Mouse (Mus musculus) limb, embryonic 15.5 days (tissue): ENCODE measurements at regions not wholly inside any gene's neighbourhood (a gene's known extent, or its start where the extent isn't known, plus 50 kb on each side); places are given as distances from the start of the nearest gene placed in this dataset.

Experiments used
- ATAC-seq: fragments of 200-750 bp; cut with Nextera tagmentation; 2 replicates; pipeline ENCODE4 v1.8.0; 2017; ENCODE audit warnings: low read depth, moderate TSS enrichment; ENCODE audit not compliant: insufficient number of reproducible peaks, low FRiP score, low TSS enrichment
- H3K27ac ChIP-seq: fragments of 300-500 bp; sonication (generic); 2 replicates; pipeline ENCODE4 v1.5.1; 2015; ENCODE audit warnings: moderate library complexity, mild to moderate bottlenecking, inconsistent platforms
- H3K27me3 ChIP-seq: fragments of 300-500 bp; sonication (generic); 2 replicates; pipeline ENCODE4 v1.6.1; 2015; ENCODE audit warnings: inconsistent platforms
- H3K36me3 ChIP-seq: fragments of 300-500 bp; sonication (generic); 2 replicates; pipeline ENCODE4 v1.6.1; 2015; ENCODE audit warnings: inconsistent platforms
- H3K4me1 ChIP-seq: fragments of 300-500 bp; sonication (generic); 2 replicates; pipeline ENCODE4 v1.6.1; 2015; ENCODE audit warnings: inconsistent platforms
- H3K4me2 ChIP-seq: fragments of 300-500 bp; sonication (generic); 2 replicates; pipeline ENCODE4 v1.6.1; 2015; ENCODE audit warnings: mild to moderate bottlenecking, inconsistent platforms
- H3K4me3 ChIP-seq: fragments of 300-500 bp; sonication (generic); 2 replicates; pipeline ENCODE4 v1.5.1; 2015; ENCODE audit warnings: mild to moderate bottlenecking, inconsistent platforms
- H3K9ac ChIP-seq: fragments of 300-500 bp; sonication (generic); 2 replicates; pipeline ENCODE4 v1.6.1; 2015; ENCODE audit warnings: inconsistent platforms
- H3K9me3 ChIP-seq: fragments of 300-500 bp; sonication (generic); 2 replicates; pipeline ENCODE4 v1.6.1; 2016; ENCODE audit warnings: inconsistent platforms
- WGBS: fragments of 180-500 bp; shearing (Covaris S2); methylation state at CpG from one replicate; pipeline ENCODE4 v1.1.7; 2015; 5-methylcytosine and 5-hydroxymethylcytosine counted together

- no peak overlapping the region for H3K9ac ChIP-seq
- H3K4me2 ChIP-seq, result no peak overlapping the region
- H3K36me3 ChIP-seq, result no peaks in the 10 kb centered on the region
- peak overlapping the region; percentile 1; the same call in 1 of the 2 replicates for H3K27ac ChIP-seq
- no peaks in the 10 kb centered on the region for H3K27me3 ChIP-seq
- no peak for ATAC-seq
- 40% methylated on average over 17 of the region's 17 CpGs for WGBS
- peaks cover 29% of the 10 kb centered on the region for H3K4me1 ChIP-seq
- no peaks in the 10 kb centered on the region for H3K9me3 ChIP-seq
- H3K4me3 ChIP-seq, result no peak overlapping the region
These were observed 123.5 kb downstream of the Ly86 start for GRCm38 (mm10) chr13:37468304-37469178.

GRCm38 (mm10) chr13:37470230-37470907 is 125.4 kb downstream of the Ly86 start:
- 36% methylated on average over 11 of the region's 11 CpGs for WGBS
- no peaks in the 10 kb centered on the region for H3K9me3 ChIP-seq
- no peak overlapping the region for H3K9ac ChIP-seq
- no peaks in the 10 kb centered on the region for H3K27me3 ChIP-seq
- no peak overlapping the region for H3K4me2 ChIP-seq
- ATAC-seq, result no peak
- no peaks in the 10 kb centered on the region for H3K36me3 ChIP-seq
- peaks cover 29% of the 10 kb centered on the region for H3K4me1 ChIP-seq
- H3K4me3 ChIP-seq, result no peak overlapping the region
- peak overlapping the region; percentile 13; the same call in 1 of the 2 replicates for H3K27ac ChIP-seq

- no peaks in the 10 kb centered on the region for H3K36me3 ChIP-seq
- no peak overlapping the region for H3K27ac ChIP-seq
- peaks cover 39% of the 10 kb centered on the region for H3K4me1 ChIP-seq
- no peaks in the 10 kb centered on the region for H3K9me3 ChIP-seq
- no peak for ATAC-seq
- no peak overlapping the region for H3K4me2 ChIP-seq
- H3K4me3 ChIP-seq, result no peak overlapping the region
- no peak overlapping the region for H3K9ac ChIP-seq
- no peaks in the 10 kb centered on the region for H3K27me3 ChIP-seq
- WGBS, result 29% methylated on average over 1 of the region's 1 CpGs
These were observed 128.4 kb downstream of the Ly86 start for GRCm38 (mm10) chr13:37473359-37473758.

- Histone ChIP-seq H3K27me3 (no peaks in the 10 kb centered on the region), H3K36me3 (no peaks in the 10 kb centered on the region), H3K4me1 (peaks cover 29% of the 10 kb centered on the region), H3K4me2 (no peak overlapping the region), H3K9me3 (no peaks in the 10 kb centered on the region), H3K27ac (no peak overlapping the region), H3K4me3 (no peak overlapping the region), H3K9ac (no peak overlapping the region)
- ATAC-seq, result no peak
- 59% methylated on average over 3 of the region's 3 CpGs for WGBS
These were observed 130.8 kb downstream of the Ly86 start for GRCm38 (mm10) chr13:37475804-37476203.

- WGBS, result 59% methylated on average over 13 of the region's 13 CpGs
- Histone ChIP-seq H3K4me3 (no peak overlapping the region), H3K36me3 (no peaks in the 10 kb centered on the region), H3K9me3 (no peaks in the 10 kb centered on the region), H3K4me1 (peaks cover 30% of the 10 kb centered on the region), H3K9ac (no peak overlapping the region), H3K27me3 (no peaks in the 10 kb centered on the region), H3K4me2 (no peak overlapping the region), H3K27ac (peak overlapping the region; percentile 84; the same call in 1 of the 2 replicates)
- no peak for ATAC-seq
These were observed 131.4 kb downstream of the Ly86 start for GRCm38 (mm10) chr13:37476256-37477053.

GRCm38 (mm10) chr13:37477342-37477741 is 132.3 kb downstream of the Ly86 start:
- 15% methylated on average over 6 of the region's 6 CpGs for WGBS
- no peak for ATAC-seq
- H3K4me3 ChIP-seq, result peak overlapping the region; percentile 35
- H3K27me3 ChIP-seq, result no peaks in the 10 kb centered on the region
- peak overlapping the region; percentile 84 for H3K27ac ChIP-seq
- H3K4me2 ChIP-seq, result peak overlapping the region; percentile 59
- H3K36me3 ChIP-seq, result no peaks in the 10 kb centered on the region
- no peaks in the 10 kb centered on the region for H3K9me3 ChIP-seq
- peaks cover 37% of the 10 kb centered on the region for H3K4me1 ChIP-seq
- no peak overlapping the region for H3K9ac ChIP-seq

- H3K4me3 ChIP-seq, result peak overlapping the region; percentile 35
- ATAC-seq, result peak; percentile 89
- H3K9ac ChIP-seq, result no peak overlapping the region
- no peaks in the 10 kb centered on the region for H3K9me3 ChIP-seq
- H3K4me1 ChIP-seq, result peaks cover 42% of the 10 kb centered on the region
- H3K36me3 ChIP-seq, result no peaks in the 10 kb centered on the region
- peak overlapping the region; percentile 59 for H3K4me2 ChIP-seq
- H3K27me3 ChIP-seq, result no peaks in the 10 kb centered on the region
- 2% methylated on average over 14 of the region's 15 CpGs for WGBS
- peak overlapping the region; percentile 84 for H3K27ac ChIP-seq
These were observed 132.9 kb downstream of the Ly86 start for GRCm38 (mm10) chr13:37477749-37478548.

GRCm38 (mm10) chr13:37479182-37479691 is 134.2 kb downstream of the Ly86 start:
- H3K4me3 ChIP-seq, result no peak overlapping the region
- H3K4me2 ChIP-seq, result no peak overlapping the region
- ATAC-seq, result no peak
- H3K27ac ChIP-seq, result no peak overlapping the region
- no peaks in the 10 kb centered on the region for H3K36me3 ChIP-seq
- WGBS, result 82% methylated on average over 7 of the region's 7 CpGs
- H3K9me3 ChIP-seq, result no peaks in the 10 kb centered on the region
- no peak overlapping the region for H3K9ac ChIP-seq
- H3K27me3 ChIP-seq, result no peaks in the 10 kb centered on the region
- H3K4me1 ChIP-seq, result peaks cover 49% of the 10 kb centered on the region

- H3K4me1 ChIP-seq, result peaks cover 48% of the 10 kb centered on the region
- no peak overlapping the region for H3K9ac ChIP-seq
- no peaks in the 10 kb centered on the region for H3K36me3 ChIP-seq
- H3K27me3 ChIP-seq, result no peaks in the 10 kb centered on the region
- ATAC-seq, result no peak
- 69% methylated on average over 5 of the region's 5 CpGs for WGBS
- no peak overlapping the region for H3K4me3 ChIP-seq
- no peaks in the 10 kb centered on the region for H3K9me3 ChIP-seq
- no peak overlapping the region for H3K4me2 ChIP-seq
- H3K27ac ChIP-seq, result no peak overlapping the region
These were observed 136.5 kb downstream of the Ly86 start for GRCm38 (mm10) chr13:37481514-37481913.

- Histone ChIP-seq H3K36me3 (no peaks in the 10 kb centered on the region), H3K4me1 (peaks cover 43% of the 10 kb centered on the region), H3K4me3 (no peak overlapping the region), H3K27me3 (no peaks in the 10 kb centered on the region), H3K9me3 (no peaks in the 10 kb centered on the region), H3K27ac (peak overlapping the region; percentile 89), H3K4me2 (no peak overlapping the region), H3K9ac (no peak overlapping the region)
- WGBS, result 43% methylated on average over 2 of the region's 2 CpGs
- no peak for ATAC-seq
These were observed 137.0 kb downstream of the Ly86 start for GRCm38 (mm10) chr13:37482038-37482437.

GRCm38 (mm10) chr13:37482589-37482988 is 137.6 kb downstream of the Ly86 start:
- Histone ChIP-seq H3K9me3 (no peaks in the 10 kb centered on the region), H3K36me3 (no peaks in the 10 kb centered on the region), H3K4me1 (peaks cover 37% of the 10 kb centered on the region), H3K27me3 (no peaks in the 10 kb centered on the region), H3K4me3 (no peak overlapping the region), H3K4me2 (peak overlapping the region; percentile 33; the same call in 1 of the 2 replicates), H3K9ac (no peak overlapping the region), H3K27ac (peak overlapping the region; percentile 89)
- 10% methylated on average over 10 of the region's 10 CpGs for WGBS
- ATAC-seq, result no peak
